Mouse (Mus musculus) neutrophil, adult 59 days (primary cell): ENCODE results near the gene Rtl1. TPM values are rescaled to one million over a fixed set of nuclear protein-coding genes. Genes with fewer than 3 reads are reported as not detected.

Source experiments
- total RNA-seq, 2 experiments: library from RNA; stranded (reverse); gene quantifications; 1 replicate in 1 of 2; 2 replicates in 1 of 2; pipeline ENCODE4 v1.2.4; 2023

Rtl1 gene
- total RNA-seq = not detected

DNA sequence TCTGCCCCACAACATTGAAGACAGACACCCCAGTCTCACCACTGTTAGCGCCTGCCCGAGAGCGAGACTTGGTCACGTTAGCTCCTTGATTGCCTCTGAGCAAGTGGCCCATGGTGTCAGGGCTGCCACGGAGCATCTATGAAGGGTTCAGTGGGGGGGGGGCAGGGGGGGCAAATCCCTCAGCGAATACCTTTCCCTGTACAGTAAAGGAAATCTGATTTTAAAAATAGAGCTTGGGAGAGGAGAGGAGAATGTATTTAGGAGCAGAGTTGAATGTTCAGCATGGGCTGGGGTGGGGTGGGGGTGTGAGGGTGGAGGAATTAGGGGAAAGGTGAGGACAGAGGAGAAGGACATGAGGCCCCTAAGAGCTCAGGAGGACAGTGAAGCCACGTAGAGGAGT is at the start of gene Rtl1:
Rtl1 (minus strand) TSS at position 101 of the 400 bp plus-strand sequence.

Other genes with a start within 250 kb of the Rtl1 start
- gene Dlk1, start 147.5 kb downstream of the Rtl1 start, total RNA-seq = not detected